Mouse (Mus musculus) erythroblast, embryonic 14.5 days (primary cell): ENCODE results near the gene Pbx2.

Experiments used
- GATA1 ChIP-seq: IDR thresholded peaks from 2 replicates; pipeline ENCODE4 v1.6.1; 2012; ENCODE audit warnings: low read length, inconsistent platforms, mixed read lengths
- TAL1 ChIP-seq: IDR thresholded peaks from 3 replicates; pipeline ENCODE4 v1.6.1; 2012; ENCODE audit warnings: low read length, inconsistent platforms, mixed read lengths

- TF ChIP-seq GATA1 (no peak), TAL1 (no peak)
These were observed 7.7 kb upstream of the Pbx2 start for GRCm38 (mm10) chr17:34583397-34583796.
